Mouse (Mus musculus): ENCODE measurements around the gene Ccdc3. TPM values are rescaled to one million over a fixed set of nuclear protein-coding genes. Genes with fewer than 3 reads are reported as not detected.
"Not testable (repeated sequence)": the region's sequence is repeated elsewhere in the genome, so short reads cannot be mapped to it uniquely, and the experiment has no call there.

Ccdc3 gene
- total RNA-seq, 4 experiments from 2014 or later, result 12.0 to 14.0 (median 13.2) TPM

DNA sequence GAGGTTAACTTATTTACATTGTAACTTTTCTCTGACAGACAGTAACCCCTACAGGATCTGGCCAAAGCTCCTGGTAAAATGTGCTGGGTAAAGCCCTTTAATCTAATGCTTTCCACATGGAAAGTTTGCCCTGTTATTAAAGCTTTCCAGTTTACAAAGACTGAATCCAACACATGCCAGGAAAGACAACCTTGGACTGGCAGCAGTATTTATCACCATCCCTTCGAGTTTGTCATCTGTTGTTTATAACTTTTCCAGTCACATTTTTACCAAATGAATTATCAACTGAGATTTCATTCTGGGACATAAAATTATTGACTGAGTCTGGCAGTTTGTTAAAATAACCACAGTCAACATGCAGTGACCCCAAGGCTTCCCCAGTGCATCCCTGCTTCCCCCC lies 77.0 kb downstream of the Ccdc3 start:
- DNase-seq (ENCODE audit: low spot score in 2 of 2), result no peak

DNA sequence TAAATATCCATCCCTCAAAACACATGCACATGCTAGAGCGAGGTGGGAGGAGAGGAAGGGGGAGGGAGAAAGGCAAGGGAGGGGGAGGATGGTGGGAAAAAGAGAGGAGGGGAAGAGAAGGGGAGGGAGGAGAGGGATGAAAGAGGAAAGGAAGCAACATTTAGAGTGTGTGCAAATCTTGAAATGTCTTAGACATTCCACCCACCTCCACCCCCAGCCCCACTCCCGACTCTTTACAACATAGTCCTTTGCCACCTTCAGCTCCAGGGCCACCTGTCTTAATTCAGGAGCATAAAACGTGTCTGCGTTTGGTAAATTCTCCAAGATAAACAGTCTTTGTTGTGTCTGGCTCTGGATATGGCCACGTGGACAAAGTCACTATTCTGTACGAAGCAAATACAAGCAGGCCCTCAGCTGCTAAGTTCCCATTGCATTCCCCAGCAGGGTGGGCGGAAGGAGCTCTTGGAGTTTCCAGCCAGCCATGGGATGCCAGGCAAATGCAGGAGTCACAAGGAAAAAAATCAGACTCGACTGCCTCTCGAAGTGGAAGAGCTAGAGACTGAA lies 77.8 kb downstream of the Ccdc3 start:
- DNase-seq (ENCODE audit: low spot score in 2 of 2), result no peak

DNA sequence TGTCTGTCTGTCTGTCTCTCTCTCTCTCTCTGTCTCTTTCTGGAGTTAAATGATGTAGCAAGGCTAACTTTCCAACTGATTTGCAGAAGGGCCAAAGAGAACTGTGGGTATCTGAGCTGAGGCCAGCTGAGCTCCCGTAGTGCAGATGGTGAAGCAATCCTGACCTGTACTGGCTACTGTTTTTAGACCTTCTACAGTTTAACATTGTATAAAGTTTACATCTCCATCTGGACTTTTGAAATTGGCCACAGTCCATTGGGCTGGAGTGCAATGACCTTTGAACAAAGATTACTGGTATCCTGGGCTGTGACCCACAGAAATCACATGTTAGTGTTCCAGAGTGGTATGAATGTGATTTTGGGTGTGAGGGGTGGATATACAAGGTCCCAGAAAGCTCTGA lies 81.6 kb downstream of the Ccdc3 start:
- no peak for DNase-seq (ENCODE audit: low spot score in 2 of 2)

DNA sequence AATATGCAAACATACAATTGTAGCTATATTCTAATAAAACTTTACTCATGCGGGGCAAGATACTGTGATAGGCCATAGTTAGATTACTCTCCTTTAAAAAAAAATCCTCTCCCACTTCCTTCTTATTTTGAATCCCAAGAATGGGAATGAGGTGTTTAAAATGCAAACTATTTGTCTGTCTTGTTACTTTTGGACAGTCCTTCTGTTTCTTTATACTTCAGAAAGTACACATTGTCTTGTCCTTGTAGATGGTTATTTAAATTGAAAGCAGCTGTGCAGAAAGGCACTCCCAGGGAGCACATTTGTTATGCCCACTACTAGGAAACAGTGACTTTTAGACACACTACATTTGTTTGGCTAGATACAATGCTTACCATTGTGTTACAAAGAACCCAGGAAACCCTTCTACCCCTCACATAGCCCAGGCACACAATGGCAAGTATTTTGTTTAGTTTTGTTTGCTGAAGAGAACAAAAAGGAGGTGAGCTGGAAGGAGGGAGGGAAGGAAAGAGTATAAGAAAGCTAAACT lies 82.3 kb downstream of the Ccdc3 start:
- DNase-seq (ENCODE audit: low spot score in 2 of 2), result no peak

DNA sequence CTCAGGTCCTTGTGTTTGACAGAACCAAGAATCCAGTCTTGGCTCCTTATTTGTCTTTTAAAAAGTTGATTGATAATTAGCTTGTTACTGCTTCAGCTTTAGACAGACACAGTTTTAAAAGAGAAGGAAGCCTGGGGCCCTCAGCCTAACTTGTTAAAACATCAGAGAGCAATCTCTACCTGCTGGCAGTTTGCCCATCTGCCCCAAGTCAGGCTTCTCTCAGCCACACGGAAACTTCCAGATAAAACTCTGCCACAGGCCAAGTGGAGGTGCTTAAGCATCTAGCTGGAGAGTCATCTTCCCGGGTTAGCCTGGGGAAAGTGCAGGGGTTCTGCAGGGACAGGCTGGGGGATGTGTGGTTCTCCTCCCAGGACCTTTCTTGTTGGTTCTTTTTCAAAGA lies 85.0 kb downstream of the Ccdc3 start:
- DNase-seq (ENCODE audit: low spot score in 2 of 2), result no peak

DNA sequence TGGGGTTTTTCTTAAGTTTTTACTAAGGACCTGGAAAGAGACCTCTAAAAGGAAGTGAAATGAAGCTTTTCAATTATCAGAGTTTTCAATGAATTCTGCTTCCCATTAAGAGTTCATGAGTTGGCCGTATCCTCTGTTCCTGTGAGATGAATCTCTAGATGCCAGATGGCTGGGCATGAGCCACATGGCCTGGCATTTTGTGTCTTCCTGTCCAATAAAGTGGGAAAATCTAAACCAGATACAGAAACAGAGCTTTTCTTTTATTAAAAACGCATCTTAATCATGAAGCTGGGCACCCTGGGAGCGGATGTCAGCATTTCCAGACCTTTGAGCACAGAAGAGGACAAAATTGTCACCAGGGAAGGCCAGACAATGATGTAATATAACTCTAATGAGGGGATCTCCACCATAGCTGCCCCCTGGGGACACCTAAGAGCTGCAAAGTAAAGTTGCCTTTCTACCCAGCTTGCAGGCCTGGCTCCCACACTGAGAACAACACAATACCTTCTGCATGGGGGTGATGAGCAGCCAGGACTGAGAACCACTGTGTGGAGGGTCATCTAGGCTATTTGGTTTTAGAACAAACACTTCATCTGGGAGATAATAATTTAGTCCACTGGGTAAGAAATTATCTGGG lies 99.4 kb downstream of the Ccdc3 start:
- DNase-seq (ENCODE audit: low spot score in 2 of 2), result no peak

DNA sequence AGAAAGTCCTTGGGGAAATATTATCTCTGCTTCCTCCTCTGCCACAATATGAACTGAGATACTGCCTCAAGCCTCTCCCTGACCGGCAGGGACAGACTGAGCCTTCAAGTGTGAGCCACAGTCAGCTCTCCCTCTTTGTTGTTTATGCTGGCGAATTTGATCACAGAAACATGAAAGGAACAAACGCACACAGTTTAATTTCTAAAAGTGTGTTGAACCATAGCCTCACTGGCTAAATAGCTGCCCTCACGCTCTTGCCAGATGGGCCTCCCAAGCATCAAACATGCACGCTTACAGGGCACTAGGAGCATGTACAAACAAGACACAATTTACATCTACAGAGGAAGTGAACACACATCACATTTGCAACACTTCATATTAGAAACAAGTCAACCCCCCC lies 100.3 kb downstream of the Ccdc3 start:
- DNase-seq (ENCODE audit: low spot score in 2 of 2), result no peak

DNA sequence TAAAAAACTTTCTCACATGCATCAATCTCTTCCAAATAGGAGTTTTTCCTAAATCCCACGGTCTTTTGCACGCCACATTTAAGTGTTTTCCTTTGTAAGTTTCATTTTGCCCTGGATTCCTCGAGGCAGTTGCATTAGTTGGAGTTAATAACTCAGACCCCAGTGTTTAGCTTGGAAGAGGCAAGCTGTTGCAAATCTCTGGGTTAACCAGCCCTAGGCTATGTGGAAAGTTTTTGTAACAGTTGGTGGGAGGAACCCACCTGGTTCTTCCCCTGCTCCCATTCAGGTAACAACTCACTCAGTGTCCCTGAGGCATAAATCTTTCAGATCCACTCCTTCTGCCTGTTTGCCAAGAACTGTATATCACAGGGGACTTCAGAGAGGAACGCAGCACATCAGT lies 101.9 kb downstream of the Ccdc3 start:
- no peak for DNase-seq (ENCODE audit: low spot score in 2 of 2)

DNA sequence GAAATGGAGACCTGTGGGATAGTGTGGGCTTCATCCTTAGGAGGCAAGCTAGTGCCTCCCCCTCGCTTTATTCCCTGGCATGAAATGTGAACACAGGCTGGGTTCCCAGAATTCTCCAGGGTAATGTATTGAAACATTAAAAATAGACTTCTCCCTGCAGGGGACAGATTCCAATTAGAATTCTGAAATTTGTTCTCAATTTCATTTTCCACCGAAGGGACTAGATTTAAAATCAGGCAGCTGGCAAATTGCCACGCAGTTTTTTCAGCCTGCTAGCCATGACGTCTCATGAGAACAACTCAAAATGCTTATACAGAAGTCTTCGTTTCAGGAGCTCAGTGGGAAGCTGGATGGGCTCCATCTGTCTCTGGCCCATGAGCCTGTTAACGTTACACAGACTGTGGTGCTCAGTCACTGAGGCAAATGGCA lies 103.9 kb downstream of the Ccdc3 start:
- DNase-seq (ENCODE audit: low spot score in 2 of 2), result peak; percentile 56 to 73

DNA sequence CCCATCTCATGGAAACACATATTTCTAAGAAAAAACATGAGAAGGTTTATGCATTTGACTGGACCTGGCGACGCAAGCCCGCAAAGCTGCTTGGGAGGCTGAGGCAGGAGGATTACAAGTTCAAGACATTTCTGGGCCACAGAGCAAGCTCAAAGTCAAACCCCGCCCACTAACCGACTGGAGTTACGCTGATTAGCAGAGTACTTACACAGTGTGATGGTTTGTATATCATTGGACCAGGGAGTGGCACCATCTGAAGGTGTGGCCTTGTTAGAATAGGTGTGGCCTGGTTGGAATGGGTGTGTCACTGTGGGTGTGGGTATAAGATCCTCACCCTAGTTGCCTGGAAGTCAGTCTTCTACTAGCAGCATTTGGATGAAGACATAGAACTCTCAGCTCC lies 111.6 kb downstream of the Ccdc3 start:
- not testable (repeated sequence) for DNase-seq (ENCODE audit: low spot score in 2 of 2)

DNA sequence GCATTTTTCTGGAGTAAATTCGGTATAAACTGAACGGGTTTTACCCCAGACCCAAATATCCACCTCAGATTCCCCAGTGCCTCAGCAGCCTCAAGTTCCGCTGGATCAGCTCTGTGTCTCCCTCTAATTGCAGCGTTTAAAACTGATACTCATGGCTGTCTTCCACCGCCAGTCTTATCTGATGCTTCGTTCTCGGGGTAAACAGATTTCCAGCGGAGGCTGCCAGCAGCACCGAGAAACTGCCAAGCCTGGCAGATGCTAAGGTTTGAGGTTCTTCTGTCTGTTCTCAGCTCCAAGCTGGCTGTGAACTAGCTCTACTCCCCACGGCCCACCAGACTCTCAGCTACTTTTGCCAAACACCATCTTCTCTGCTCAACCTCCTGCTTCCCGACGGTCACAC lies 112.4 kb downstream of the Ccdc3 start:
- DNase-seq (ENCODE audit: low spot score in 2 of 2), result peak; percentile 49 to 89

DNA sequence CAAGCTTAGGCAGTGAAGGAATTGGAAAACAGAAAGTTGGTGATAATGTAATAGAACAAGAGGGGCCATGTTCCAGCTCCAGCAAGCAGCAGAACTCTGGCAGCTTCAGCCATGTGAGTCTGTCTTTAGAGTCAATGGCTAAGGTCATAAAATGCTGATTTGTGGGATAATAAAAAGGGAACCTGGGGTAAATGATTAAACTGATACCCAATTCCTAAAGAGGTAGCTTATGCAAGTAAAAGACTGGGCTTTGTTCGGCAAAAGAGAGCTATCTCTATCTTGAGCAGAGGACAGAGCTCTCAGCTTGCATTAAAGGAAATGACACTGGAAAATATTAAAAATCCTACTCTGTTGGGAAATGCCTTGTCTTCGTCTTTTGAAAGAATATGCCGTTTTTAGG lies 120.7 kb downstream of the Ccdc3 start:
- DNase-seq (ENCODE audit: low spot score in 2 of 2), result no peak

DNA sequence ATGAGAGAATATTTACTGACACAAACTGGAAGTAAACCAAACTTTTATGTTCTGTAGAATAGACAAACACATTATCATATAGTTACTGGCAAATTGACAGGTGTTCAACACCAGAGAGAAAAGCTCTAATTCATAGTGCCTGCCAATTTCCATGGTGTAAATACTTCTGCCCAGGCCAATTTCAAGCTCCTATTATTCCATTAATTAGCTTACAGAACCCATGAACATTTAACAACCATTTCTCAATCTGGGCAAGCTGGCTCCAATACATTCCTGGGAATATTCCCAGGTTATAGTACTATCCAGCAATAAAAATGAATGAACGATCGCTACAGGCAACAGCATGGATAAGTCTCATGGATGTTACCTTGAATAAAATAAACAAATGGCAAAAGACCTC lies 124.7 kb downstream of the Ccdc3 start:
- no peak for DNase-seq (ENCODE audit: low spot score in 2 of 2)

DNA sequence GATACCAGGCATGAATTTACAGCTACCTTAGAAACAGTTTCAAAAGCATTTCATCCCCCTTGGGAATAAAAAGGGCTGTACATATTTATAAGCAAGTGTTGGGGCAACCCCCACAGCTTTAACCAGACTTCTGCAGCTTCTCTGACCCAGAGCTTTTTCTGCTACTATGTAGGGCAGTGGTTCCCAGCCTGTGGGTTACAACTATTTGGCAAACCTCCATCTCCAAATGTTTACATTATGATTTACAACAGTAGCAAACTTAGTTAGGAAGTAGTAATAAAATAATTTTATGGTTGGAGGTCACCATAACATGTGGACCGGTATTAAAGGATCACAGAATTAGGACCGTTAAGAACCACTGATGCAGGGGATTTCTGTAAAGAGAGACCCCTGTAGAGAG lies 130.4 kb downstream of the Ccdc3 start:
- DNase-seq (ENCODE audit: low spot score in 2 of 2), result no peak

Other genes starting within 250 kb of the Ccdc3 start
- gene Phyh, start 218.8 kb upstream of the Ccdc3 start, total RNA-seq (2022), result 100 to 1,000 TPM in 3 of 4 experiments, 10 to 100 TPM in 1; 98.6 to 130 (median 108) TPM
- gene Ucma, start 161.7 kb upstream of the Ccdc3 start, total RNA-seq (2022), result 1 to 10 TPM in 3 of 4 experiments, under 1 TPM in 1; 0.91 to 2.8 (median 1.6) TPM
- 1 to 10 TPM in 2 of 4 experiments, under 1 TPM in 2; 0.66 to 1.9 (median 1.1) TPM for gene Mcm10, start 125.0 kb upstream of the Ccdc3 start, total RNA-seq (2022)
- 10 to 100 TPM; 19.8 to 23.1 (median 21.7) TPM for gene Optn, start 73.7 kb upstream of the Ccdc3 start, total RNA-seq (2022)